Mouse (Mus musculus) lung, postnatal 0 days (tissue): ENCODE measurements around the gene Nlrc5.

Experiments
- CTCF ChIP-seq: IDR thresholded peaks from 2 replicates; pipeline ENCODE4 v1.5.1; 2016; ENCODE audit warnings: antibody characterized with exemption, mild to moderate bottlenecking
- EP300 ChIP-seq: IDR thresholded peaks from 2 replicates; pipeline ENCODE4 v1.6.1; 2016; ENCODE audit warnings: antibody characterized with exemption, mild to moderate bottlenecking, control low read depth

DNA sequence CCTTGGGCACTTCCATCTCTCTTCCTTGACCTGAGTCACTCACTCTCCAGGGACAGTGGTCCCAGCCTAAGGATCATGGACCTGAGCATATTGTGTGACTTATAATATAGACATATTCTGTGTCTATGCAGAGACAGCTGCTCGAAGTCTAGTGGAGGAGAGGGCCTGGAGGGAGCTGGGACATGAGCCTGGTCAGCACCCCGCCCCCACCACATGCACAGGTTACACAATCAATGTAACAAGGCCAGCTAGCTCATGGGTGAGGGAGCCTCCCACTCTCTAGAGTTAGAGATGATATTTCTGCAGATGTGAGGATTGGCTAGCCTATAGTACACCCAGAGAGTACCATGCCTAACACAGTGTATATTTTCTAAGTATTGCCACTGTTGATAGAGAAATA, 36.6 kb downstream of the Nlrc5 start:
- TF ChIP-seq CTCF, result no peak
- no peak for TF ChIP-seq EP300
